Mouse (Mus musculus) liver, adult 10 weeks (tissue): ENCODE results near the gene Mrps2. TPM values are rescaled to one million over a fixed set of nuclear protein-coding genes. Genes with fewer than 3 reads are reported as not detected.

Experiments
- polyA plus RNA-seq: library from polyadenylated mRNA; stranded (reverse); fragments of 350-450 nt; fragmentation: Illumina TruSeq; extraction: RNeasy Lipid Tissue Mini Kit (QIAGEN cat#74804); gene quantifications from one replicate; pipeline ENCODE4 v1.2.3, GENCODE M21; 2014; ENCODE audit warnings: low read depth, low replicate concordance

The Mrps2 gene
- polyA plus RNA-seq = 51.8 TPM

GRCm38 (mm10) chr2:28467860-28468485, at the start of gene Mrps2:
Mrps2 (plus strand) TSS chr2:28468066.

GRCm38 (mm10) chr2:28446515-28447314, 21.2 kb upstream of the Mrps2 start, which contains the start of gene Ppp1r26:
Ppp1r26 (plus strand) TSS chr2:28446800.

GRCm38 (mm10) chr2:28465836-28466518, 1.9 kb upstream of the Mrps2 start, which contains the start of gene 1700007K13Rik:
1700007K13Rik (minus strand) TSS chr2:28466332.

GRCm38 (mm10) chr2:28496671-28497070, 28.8 kb downstream of the Mrps2 start, which contains the start of gene Gbgt1:
Gbgt1 (plus strand) TSS chr2:28496891.

GRCm38 (mm10) chr2:28505795-28506194, 37.9 kb downstream of the Mrps2 start, which contains the start of gene Gm10134:
Gm10134 (plus strand) TSS chr2:28506095.

GRCm38 (mm10) chr2:28512798-28513401, 45.0 kb downstream of the Mrps2 start, which contains the start of gene Ralgds:
Ralgds (plus strand) TSS chr2:28513125.

Other genes starting within 250 kb of the Mrps2 start
- not detected for gene Ppp1r26, start 21.3 kb upstream of the Mrps2 start, polyA plus RNA-seq
- not detected for gene 1700007K13Rik, start 1.7 kb upstream of the Mrps2 start, polyA plus RNA-seq
- gene Gbgt1, start 28.8 kb downstream of the Mrps2 start, polyA plus RNA-seq = not detected
- gene Gm10134, start 38.0 kb downstream of the Mrps2 start, polyA plus RNA-seq = not detected
- 0.61 TPM for gene Ralgds, start 45.1 kb downstream of the Mrps2 start, polyA plus RNA-seq
- not detected for gene Cel, start 95.3 kb downstream of the Mrps2 start, polyA plus RNA-seq
- gene Gtf3c5, start 115.7 kb downstream of the Mrps2 start, polyA plus RNA-seq = 1.2 TPM
- not detected for gene Gfi1b, start 153.9 kb downstream of the Mrps2 start, polyA plus RNA-seq
- gene Tsc1, start 173.2 kb downstream of the Mrps2 start, polyA plus RNA-seq = 6.1 TPM
- not detected for gene Spaca9, start 231.7 kb downstream of the Mrps2 start, polyA plus RNA-seq
- not detected for gene Ak8, start 232.1 kb downstream of the Mrps2 start, polyA plus RNA-seq